Mouse (Mus musculus): ENCODE data around the gene Fer. TPM values are rescaled to one million over a fixed set of nuclear protein-coding genes. Genes with fewer than 3 reads are reported as not detected.

Fer gene
- polyA plus RNA-seq, 1 experiment: 67.9 TPM

GRCm38 (mm10) chr17:64180546-64180945, 317.7 kb downstream of the Fer start:
- Histone ChIP-seq H3K4me3 (ENCODE audit: insufficient read depth, low read length) (no peak overlapping the region), H3K4me1 (ENCODE audit: control insufficient read depth, insufficient read depth, low read length) (no peaks in the 10 kb centered on the region), H3K27ac (ENCODE audit: insufficient read depth, low read length) (no peak overlapping the region)
- TF ChIP-seq POLR2A (IDR thresholded peaks at IDR 0.05; ENCODE audit: low read depth, low read length) (no peak), CTCF (IDR thresholded peaks at IDR 0.05; ENCODE audit: borderline replicate concordance, insufficient read depth, low read length) (no peak)

GRCm38 (mm10) chr17:64181291-64181690, 318.4 kb downstream of the Fer start:
- no peak for TF ChIP-seq CTCF (IDR thresholded peaks at IDR 0.05; ENCODE audit: borderline replicate concordance, insufficient read depth, low read length)

DNA sequence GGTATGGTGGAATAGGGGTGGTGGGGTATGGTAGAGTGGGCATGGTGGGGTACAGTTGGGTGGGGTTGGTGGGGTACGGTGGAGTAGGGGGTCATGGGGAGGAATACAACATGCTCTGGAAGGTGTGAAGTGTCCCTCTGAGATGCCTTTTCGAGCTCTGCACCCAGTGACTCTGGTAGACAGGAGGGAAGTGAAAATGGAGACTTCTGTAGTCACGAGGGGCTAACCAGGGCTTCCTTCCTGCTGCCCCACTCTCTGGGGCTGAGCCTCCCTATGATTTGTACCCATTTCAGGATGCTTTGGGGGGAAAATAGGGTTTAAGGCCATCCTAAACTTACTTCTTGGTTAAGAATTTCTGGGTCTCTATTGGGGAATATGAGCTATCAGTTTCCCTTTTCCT, 319.7 kb downstream of the Fer start:
- Histone ChIP-seq H3K27ac (ENCODE audit: insufficient read depth, low read length) (no peak overlapping the region), H3K4me1 (ENCODE audit: control insufficient read depth, insufficient read depth, low read length) (no peaks in the 10 kb centered on the region), H3K4me3 (ENCODE audit: insufficient read depth, low read length) (no peak overlapping the region)
- no peak for TF ChIP-seq POLR2A (IDR thresholded peaks at IDR 0.05; ENCODE audit: low read depth, low read length)
- no peak for TF ChIP-seq CTCF (IDR thresholded peaks at IDR 0.05; ENCODE audit: borderline replicate concordance, insufficient read depth, low read length)

More at GRCm38 (mm10) chr17:64181291-64181690, 318.4 kb downstream of the Fer start:
- no peak overlapping the region for H3K4me3 ChIP-seq (ENCODE audit: insufficient read depth, low read length)
- H3K4me1 ChIP-seq (ENCODE audit: control insufficient read depth, insufficient read depth, low read length): no peaks in the 10 kb centered on the region
- H3K27ac ChIP-seq (ENCODE audit: insufficient read depth, low read length): no peak overlapping the region

GRCm38 (mm10) chr17:64183196-64183595, 320.3 kb downstream of the Fer start:
- no peaks in the 10 kb centered on the region for H3K4me1 ChIP-seq (ENCODE audit: control insufficient read depth, insufficient read depth, low read length)
- no peak overlapping the region for H3K27ac ChIP-seq (ENCODE audit: insufficient read depth, low read length)
- TF ChIP-seq CTCF (IDR thresholded peaks at IDR 0.05; ENCODE audit: borderline replicate concordance, insufficient read depth, low read length) (no peak), POLR2A (IDR thresholded peaks at IDR 0.05; ENCODE audit: low read depth, low read length) (no peak)

More at GRCm38 (mm10) chr17:64183196-64183595, 320.3 kb downstream of the Fer start:
- H3K4me3 ChIP-seq (ENCODE audit: insufficient read depth, low read length): no peak overlapping the region

Other genes with a start within 250 kb of the Fer start
- gene A930002H24Rik, start 729 bp downstream of the Fer start, polyA plus RNA-seq (2011; ENCODE audit: insufficient read length, low read depth, missing spikeins): 2.1 and 2.6 TPM in 2 replicates